In genomic region chr11:118512257-118512910, GRCm38 (mm10) we compare ENCODE assay signal across 13 mouse cellular contexts. TPM values are rescaled to one million over a fixed set of nuclear protein-coding genes. Genes with fewer than 3 reads are reported as not detected.
DNase-seq lines count a peak whose midpoint lies in the region; ATAC-seq and TF ChIP-seq lines count a peak whose summit lies in the region.
"Had no signal": no experiment of that assay in that cellular context is flagged by ENCODE, and none has a peak within 500 bp of the region (broad histone marks: within the 10 kb centered on the region; RNA-seq: fewer than 3 reads in every experiment).

No protein-coding gene starts in this region.

- no peak overlapping the region for H3K4me2 ChIP-seq in liver, embryonic 12.5 days
- H3K4me2 ChIP-seq in liver, postnatal 0 days (ENCODE audit: low read depth, low read length) = no peak overlapping the region
- H3K4me2 ChIP-seq in embryonic facial prominence, embryonic 14.5 days (ENCODE audit: low read depth, low read length) = peak overlapping the region; percentile 41
- 0 out of 2 replicates have a peak overlapping the region, but pooled peaks have one; percentile 14 for H3K4me2 ChIP-seq in hindbrain, embryonic 15.5 days
- H3K4me2 ChIP-seq in neural tube, embryonic 13.5 days = peak overlapping the region; percentile 30

- TF ChIP-seq CTCF in liver, postnatal 0 days (IDR thresholded peaks at IDR 0.05; ENCODE audit: low read depth) = no peak

- 0 out of 2 replicates have a peak, but pooled peaks have one; percentile 31 for ATAC-seq in liver, embryonic 12.5 days
- ATAC-seq in liver, postnatal 0 days = no peak
- peak; percentile 84 for ATAC-seq in embryonic facial prominence, embryonic 14.5 days (ENCODE audit: low read depth)
- ATAC-seq in hindbrain, embryonic 15.5 days (ENCODE audit: low FRiP score, low read depth) = peak; percentile 63
- peak; percentile 66 for ATAC-seq in neural tube, embryonic 13.5 days (ENCODE audit: low read depth)

- no peaks in the 10 kb centered on the region for H3K9me3 ChIP-seq in liver, embryonic 12.5 days (replicated peaks)
- no peaks in the 10 kb centered on the region for H3K9me3 ChIP-seq in liver, postnatal 0 days (ENCODE audit: low read length)
- H3K9me3 ChIP-seq in embryonic facial prominence, embryonic 14.5 days (ENCODE audit: control insufficient read depth, low read length) = no peaks in the 10 kb centered on the region
- no peaks in the 10 kb centered on the region for H3K9me3 ChIP-seq in hindbrain, embryonic 15.5 days
- H3K9me3 ChIP-seq in neural tube, embryonic 13.5 days = no peaks in the 10 kb centered on the region

- H3K27me3 ChIP-seq in liver, embryonic 12.5 days (replicated peaks) = peaks cover 52% of the 10 kb centered on the region
- peaks cover 2% of the 10 kb centered on the region; the same call in 1 of the 2 replicates for H3K27me3 ChIP-seq in liver, postnatal 0 days (ENCODE audit: insufficient read depth, low read length)
- H3K27me3 ChIP-seq in embryonic facial prominence, embryonic 14.5 days (replicated peaks; ENCODE audit: control insufficient read depth, insufficient read depth, low read length) = no peaks in the 10 kb centered on the region
- no peaks in the 10 kb centered on the region for H3K27me3 ChIP-seq in hindbrain, embryonic 15.5 days
- H3K27me3 ChIP-seq in neural tube, embryonic 13.5 days = peaks cover 3% of the 10 kb centered on the region; the same call in 1 of the 2 replicates

- no peak overlapping the region for H3K9ac ChIP-seq in liver, embryonic 12.5 days
- H3K9ac ChIP-seq in liver, postnatal 0 days (replicated peaks) = no peak overlapping the region
- H3K9ac ChIP-seq in embryonic facial prominence, embryonic 14.5 days (ENCODE audit: low read depth, low read length) = peak overlapping the region; percentile 37
- H3K9ac ChIP-seq in hindbrain, embryonic 15.5 days = no peak overlapping the region
- peak overlapping the region; percentile 39; the same call in 1 of the 2 replicates for H3K9ac ChIP-seq in neural tube, embryonic 13.5 days

- no peak for DNase-seq in liver, postnatal 0 days
- peak; percentile 87 for DNase-seq in embryonic facial prominence, embryonic 14.5 days (ENCODE audit: low spot score)
- DNase-seq in T-cell, adult 2 months (ENCODE audit: low spot score) = no peak
- DNase-seq in adrenal gland, postnatal 10 days = no peak
- no peak for DNase-seq in gastrocnemius, postnatal 4 days (ENCODE audit: low spot score in 2 of 2)
- DNase-seq: heart, adult 11 months; liver; right cerebral cortex, postnatal 25 days; thymus, postnatal 14 days had no signal

- no peaks in the 10 kb centered on the region for H3K36me3 ChIP-seq in liver, embryonic 12.5 days
- H3K36me3 ChIP-seq in liver, postnatal 0 days (replicated peaks; ENCODE audit: insufficient read depth, low read length) = no peaks in the 10 kb centered on the region
- no peaks in the 10 kb centered on the region for H3K36me3 ChIP-seq in embryonic facial prominence, embryonic 14.5 days (ENCODE audit: control insufficient read depth, insufficient read depth, low read length)
- H3K36me3 ChIP-seq in hindbrain, embryonic 15.5 days = no peaks in the 10 kb centered on the region
- H3K36me3 ChIP-seq in neural tube, embryonic 13.5 days = no peaks in the 10 kb centered on the region

- 57% methylated on average over 14 of the region's 15 CpGs for WGBS in liver, embryonic 12.5 days (ENCODE audit: insufficient replicate concordance)
- WGBS in liver, postnatal 0 days (ENCODE audit: insufficient replicate concordance) = 61% methylated on average over 14 of the region's 15 CpGs
- WGBS in embryonic facial prominence, embryonic 14.5 days = 8% methylated on average over 14 of the region's 15 CpGs
- WGBS in hindbrain, embryonic 15.5 days = 27% methylated on average over 12 of the region's 15 CpGs
- 37% methylated on average over 15 of the region's 15 CpGs for WGBS in neural tube, embryonic 13.5 days

- no peak for TF ChIP-seq EP300 in liver, postnatal 0 days (IDR thresholded peaks at IDR 0.05; ENCODE audit: low read depth)

- H3K27ac ChIP-seq in liver, embryonic 12.5 days = no peak overlapping the region
- no peak overlapping the region for H3K27ac ChIP-seq in liver, postnatal 0 days (ENCODE audit: low read depth)
- no peak overlapping the region for H3K27ac ChIP-seq in embryonic facial prominence, embryonic 14.5 days (replicated peaks; ENCODE audit: low read depth, low read length)
- peak overlapping the region; percentile 73 for H3K27ac ChIP-seq in hindbrain, embryonic 15.5 days (replicated peaks)
- peak overlapping the region; percentile 89 for H3K27ac ChIP-seq in neural tube, embryonic 13.5 days (replicated peaks)

- no peaks in the 10 kb centered on the region for H3K4me1 ChIP-seq in liver, embryonic 12.5 days
- H3K4me1 ChIP-seq in liver, postnatal 0 days (ENCODE audit: insufficient read depth) = no peaks in the 10 kb centered on the region
- peaks cover 18% of the 10 kb centered on the region for H3K4me1 ChIP-seq in embryonic facial prominence, embryonic 14.5 days (ENCODE audit: control insufficient read depth, insufficient read depth, low read length)
- H3K4me1 ChIP-seq in hindbrain, embryonic 15.5 days (replicated peaks) = peaks cover 33% of the 10 kb centered on the region
- peaks cover 73% of the 10 kb centered on the region for H3K4me1 ChIP-seq in neural tube, embryonic 13.5 days (replicated peaks)

- no peak overlapping the region for H3K4me3 ChIP-seq in liver, embryonic 12.5 days
- H3K4me3 ChIP-seq in liver, postnatal 0 days (ENCODE audit: low read depth, low read length) = no peak overlapping the region
- no peak overlapping the region for H3K4me3 ChIP-seq in embryonic facial prominence, embryonic 14.5 days (ENCODE audit: low read depth, low read length)
- no peak overlapping the region for H3K4me3 ChIP-seq in hindbrain, embryonic 15.5 days
- no peak overlapping the region for H3K4me3 ChIP-seq in neural tube, embryonic 13.5 days
- H3K4me3 ChIP-seq: erythroblast, embryonic 14.5 days had no signal

RNA-seq across cellular contexts. Expression of gene Engase, which starts 35.8 kb away (rescaled TPM):
- 11.7 and 12.6 TPM in 2 replicates for polyA plus RNA-seq in liver, embryonic 12.5 days (2016; fragmentation: Nextera tagmentation; extraction: Ambion mirVana)
- polyA plus RNA-seq in liver, postnatal 0 days (2015; fragmentation: Nextera tagmentation; extraction: Ambion mirVana) = 4.9 and 5.6 TPM in 2 replicates
- polyA plus RNA-seq in embryonic facial prominence, embryonic 14.5 days (2014; fragmentation: Nextera tagmentation; extraction: Ambion mirVana) = 6.0 and 7.6 TPM in 2 replicates
- 6.8 and 7.7 TPM in 2 replicates for polyA plus RNA-seq in hindbrain, embryonic 15.5 days (2015; fragmentation: Nextera tagmentation; extraction: Ambion mirVana)
- 8.1 and 10.0 TPM in 2 replicates for polyA plus RNA-seq in neural tube, embryonic 13.5 days (2015; fragmentation: Nextera tagmentation; extraction: Ambion mirVana)
- 10 to 100 TPM; 12.7 to 16.3 TPM for total RNA-seq in adrenal gland, postnatal 10 days (2021)
- 10 to 100 TPM; 16.0 to 27.7 TPM for total RNA-seq in gastrocnemius, postnatal 4 days (2021)

Comparison
In these comparisons a context has a peak if more than half of its experiments do, and no peak if none do; other contexts are left out.
1. H3K27ac ChIP-seq: peak in hindbrain, embryonic 15.5 days (single experiment) and neural tube, embryonic 13.5 days (single experiment); none in liver, embryonic 12.5 days (single experiment), liver, postnatal 0 days (single experiment) and embryonic facial prominence, embryonic 14.5 days (single experiment).
2. H3K4me2 ChIP-seq: peak in embryonic facial prominence, embryonic 14.5 days (single experiment), hindbrain, embryonic 15.5 days (single experiment) and neural tube, embryonic 13.5 days (single experiment); none in liver, embryonic 12.5 days (single experiment) and liver, postnatal 0 days (single experiment).
3. H3K9ac ChIP-seq: peak in embryonic facial prominence, embryonic 14.5 days (single experiment) and neural tube, embryonic 13.5 days (single experiment); none in liver, embryonic 12.5 days (single experiment), liver, postnatal 0 days (single experiment) and hindbrain, embryonic 15.5 days (single experiment).